Mouse (Mus musculus) adrenal gland (tissue): ENCODE measurements at regions not wholly inside any gene's neighbourhood (a gene's known extent, or its start where the extent isn't known, plus 50 kb on each side); places are given as distances from the start of the nearest gene placed in this dataset.

Experiments used
- intact Hi-C: fragments of 180-260 bp; cut with DNase I; formaldehyde crosslinking; loops from one replicate; pipeline ENCODE4 v1.15.1; 2025

DNA sequence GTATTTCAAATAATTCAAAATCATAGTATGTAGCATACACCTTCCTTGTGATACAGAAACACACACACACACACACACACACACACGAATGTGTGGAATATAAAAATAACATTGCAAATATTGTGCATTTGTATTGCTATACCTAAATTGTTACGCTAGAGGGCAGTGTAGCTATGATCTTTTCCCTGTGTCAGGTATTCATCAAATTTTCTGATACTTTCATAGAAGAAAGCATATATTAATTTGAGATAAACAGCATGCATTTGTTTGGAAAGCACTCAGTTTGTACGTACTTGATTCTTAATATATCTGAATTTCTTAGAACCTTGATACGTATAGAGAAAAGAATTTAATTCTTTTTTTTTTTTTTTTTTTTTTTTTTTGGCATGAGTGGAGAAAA lies 1700.9 kb upstream of the Sel1l start:
- intact Hi-C loops: loop anchor here (10.0 kb wide), 1 partner anchor 1245 kb away; no protein-coding TSS in a partner anchor

GRCm38 (mm10) chr12:93523465-93523864 lies 1674.5 kb upstream of the Sel1l start:
- intact Hi-C loops: no loop called here

GRCm38 (mm10) chr12:93486381-93486780 lies 1637.4 kb upstream of the Sel1l start:
- intact Hi-C loops: no loop called here

DNA sequence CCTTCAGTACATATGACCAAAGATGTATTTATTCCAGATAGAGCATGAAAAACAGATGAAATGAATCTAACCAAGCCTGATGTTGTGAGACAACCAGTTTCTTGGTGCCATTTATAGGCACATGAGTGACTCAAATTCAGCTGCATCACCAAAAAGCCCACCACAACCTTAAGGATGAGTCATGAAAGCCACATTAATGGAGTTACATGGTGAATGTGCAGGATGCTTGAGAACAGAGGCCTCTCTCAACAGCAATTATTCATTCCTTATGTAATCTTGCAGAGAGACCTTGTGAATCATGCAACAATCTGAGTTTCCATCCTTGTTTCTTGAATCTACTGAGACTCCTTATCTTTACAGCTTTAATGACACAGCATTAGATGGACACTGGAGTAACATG lies 1613.1 kb upstream of the Sel1l start:
- intact Hi-C loops: no loop called here

DNA sequence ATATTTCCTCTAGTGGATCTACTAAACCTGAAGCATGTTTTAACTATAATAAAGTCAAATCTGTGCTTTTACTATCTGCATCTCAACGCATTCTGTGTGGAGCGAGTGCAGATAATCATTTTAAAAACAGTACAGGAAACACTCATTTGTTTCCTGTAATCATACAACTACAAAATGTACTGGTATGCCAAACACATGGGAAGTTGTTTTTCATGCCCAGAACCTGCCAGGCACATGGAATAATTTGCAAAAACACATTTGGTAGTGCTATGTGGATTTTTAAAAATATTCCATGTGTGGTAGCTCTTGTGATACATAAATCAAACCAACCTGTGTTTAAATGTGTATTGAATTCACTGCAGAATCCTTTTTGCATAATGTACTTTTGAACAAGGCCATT lies 1600.5 kb upstream of the Sel1l start:
- intact Hi-C loops: no loop called here

DNA sequence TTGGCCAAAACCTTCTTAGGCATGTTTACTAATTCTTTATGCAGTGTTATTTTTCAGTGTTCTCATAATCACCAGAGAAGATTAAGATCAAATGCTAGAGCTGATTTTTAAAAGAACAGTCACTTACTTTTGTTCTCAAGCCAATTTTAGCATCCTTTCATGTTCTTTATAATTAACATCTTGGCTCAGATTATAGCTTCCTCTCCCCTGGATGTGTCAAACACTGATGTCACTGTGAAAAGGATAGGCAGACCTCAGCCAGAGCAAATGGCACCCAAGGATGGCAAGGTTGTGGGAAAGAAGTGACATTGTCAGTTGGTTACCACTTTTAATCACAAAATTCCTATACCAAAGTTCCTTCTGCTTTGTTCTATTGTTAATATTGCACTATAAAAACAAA lies 1580.3 kb upstream of the Sel1l start:
- intact Hi-C loops: no loop called here

GRCm38 (mm10) chr12:93427988-93428387 lies 1579.0 kb upstream of the Sel1l start:
- intact Hi-C loops: no loop called here

DNA sequence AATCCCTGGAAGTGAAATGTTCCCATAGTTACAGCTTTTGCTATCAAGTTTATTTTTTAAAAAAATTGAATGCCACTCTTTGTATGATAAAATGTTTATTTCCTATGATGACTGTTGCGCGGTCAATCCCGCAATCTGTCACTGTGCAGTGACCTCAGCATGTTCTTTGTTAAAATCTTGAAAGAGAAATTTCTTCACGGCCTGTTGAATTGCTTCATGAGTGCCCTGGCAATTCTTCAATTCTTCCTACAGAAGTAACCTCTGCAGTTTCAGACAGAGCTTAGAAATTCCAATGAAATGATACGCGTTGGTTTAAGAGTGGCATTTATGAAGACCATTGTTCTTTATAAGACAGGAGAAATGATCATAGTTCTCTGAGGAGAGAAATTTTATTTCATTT lies 1567.4 kb upstream of the Sel1l start:
- intact Hi-C loops: no loop called here

DNA sequence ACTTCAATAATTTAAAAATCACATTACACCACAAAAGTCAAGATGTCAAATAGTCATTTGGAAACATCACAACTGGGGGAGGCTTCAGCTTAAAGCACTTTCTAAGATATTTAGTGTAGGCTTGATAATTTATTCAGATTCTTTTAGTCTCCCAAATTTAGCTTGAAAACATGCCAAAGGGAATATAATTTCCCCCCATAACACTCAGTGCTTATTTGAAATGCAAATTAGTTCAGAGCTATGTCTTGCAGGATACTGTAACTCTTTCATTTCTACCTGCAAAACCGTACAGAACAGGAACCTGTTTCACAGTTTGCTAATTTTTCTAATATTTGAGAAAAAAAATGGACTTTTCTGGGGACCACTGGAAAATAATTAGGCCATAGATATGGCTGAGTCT lies 1566.8 kb upstream of the Sel1l start:
- intact Hi-C loops: no loop called here

GRCm38 (mm10) chr12:93385578-93385977 lies 1536.6 kb upstream of the Sel1l start:
- intact Hi-C loops: no loop called here

- intact Hi-C loops: no loop called here
Measured at GRCm38 (mm10) chr12:93342933-93343332, 1494.0 kb upstream of the Sel1l start.

DNA sequence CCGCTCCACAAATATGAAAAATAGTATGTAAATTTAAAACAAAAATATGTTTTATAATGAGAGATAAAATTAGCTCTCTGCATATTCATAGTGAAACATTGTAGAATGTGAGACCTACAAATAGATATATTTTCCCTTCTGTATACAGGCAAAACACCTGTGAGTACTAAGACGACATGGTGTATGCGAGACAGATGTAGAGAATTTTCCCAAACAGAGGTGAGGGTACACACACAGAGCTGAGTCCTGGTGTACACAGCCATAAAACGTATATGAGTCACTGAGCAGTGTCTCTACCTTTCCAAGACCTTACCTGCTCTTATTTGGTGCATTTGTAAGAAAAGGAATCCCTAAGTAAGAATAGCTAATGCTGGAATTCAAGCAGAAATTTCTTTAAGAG lies 1493.6 kb upstream of the Sel1l start:
- intact Hi-C loops: no loop called here

GRCm38 (mm10) chr12:93335520-93335919 lies 1486.6 kb upstream of the Sel1l start:
- intact Hi-C loops: no loop called here

GRCm38 (mm10) chr12:93312214-93312613 lies 1463.3 kb upstream of the Sel1l start:
- intact Hi-C loops: no loop called here

DNA sequence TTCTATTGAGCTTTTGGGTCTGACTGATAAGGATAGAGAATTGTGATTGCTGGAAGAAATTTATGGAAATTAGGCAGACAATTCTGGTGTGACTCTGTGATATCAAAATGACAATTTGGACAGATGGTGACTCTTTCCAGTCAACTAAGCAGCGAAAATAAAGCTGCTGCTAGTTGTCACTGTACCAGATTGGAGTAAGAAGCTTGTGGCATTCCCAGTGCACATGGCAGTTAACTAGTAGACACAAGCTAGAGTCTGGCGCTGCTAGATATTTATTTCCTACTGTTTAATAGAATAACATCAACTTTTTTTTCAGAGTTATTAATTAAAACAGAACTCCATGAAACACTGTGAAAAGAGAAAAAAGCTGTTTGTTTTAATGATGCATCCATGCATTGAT lies 1432.9 kb upstream of the Sel1l start:
- intact Hi-C loops: no loop called here

GRCm38 (mm10) chr12:93273652-93274051 lies 1424.7 kb upstream of the Sel1l start:
- intact Hi-C loops: no loop called here

- intact Hi-C loops: no loop called here
Measured at GRCm38 (mm10) chr12:93230237-93230636, 1381.3 kb upstream of the Sel1l start.

- intact Hi-C loops: no loop called here
Measured at GRCm38 (mm10) chr12:93226826-93227225, 1377.9 kb upstream of the Sel1l start.

DNA sequence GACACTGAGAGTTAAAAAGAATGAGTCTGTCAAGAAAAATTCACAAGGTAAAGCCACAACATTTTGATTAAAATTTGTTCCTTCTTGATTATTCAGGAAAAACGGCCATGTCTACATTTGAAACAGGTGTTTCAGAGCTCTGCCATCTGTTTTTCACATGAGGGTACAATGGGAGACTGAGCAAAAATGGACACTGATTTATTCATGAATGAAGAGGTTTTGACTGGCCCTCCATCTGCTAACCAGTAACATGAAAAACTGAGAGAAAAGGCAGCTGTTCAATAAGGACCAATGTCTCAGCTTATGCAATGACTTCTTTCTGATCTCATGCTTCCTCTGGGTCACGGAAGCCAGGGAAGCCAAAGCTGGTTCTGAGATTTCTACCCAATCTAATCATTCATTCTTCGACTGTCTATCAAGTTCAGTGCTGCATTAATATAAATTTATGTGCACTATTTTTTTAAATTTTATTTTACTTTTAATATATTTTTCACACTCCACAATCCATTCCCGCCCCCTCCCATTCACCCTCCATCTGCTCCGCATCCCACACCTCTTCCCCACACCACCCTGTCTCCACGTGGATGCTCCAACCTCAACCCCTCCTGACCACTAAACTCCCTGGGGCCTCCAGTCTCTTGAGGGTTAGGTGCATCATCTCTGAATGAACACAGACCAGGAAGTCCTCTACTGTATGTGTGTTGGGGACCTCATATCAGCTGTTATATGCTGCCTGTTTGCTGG lies 1372.4 kb upstream of the Sel1l start:
- intact Hi-C loops: no loop called here

DNA sequence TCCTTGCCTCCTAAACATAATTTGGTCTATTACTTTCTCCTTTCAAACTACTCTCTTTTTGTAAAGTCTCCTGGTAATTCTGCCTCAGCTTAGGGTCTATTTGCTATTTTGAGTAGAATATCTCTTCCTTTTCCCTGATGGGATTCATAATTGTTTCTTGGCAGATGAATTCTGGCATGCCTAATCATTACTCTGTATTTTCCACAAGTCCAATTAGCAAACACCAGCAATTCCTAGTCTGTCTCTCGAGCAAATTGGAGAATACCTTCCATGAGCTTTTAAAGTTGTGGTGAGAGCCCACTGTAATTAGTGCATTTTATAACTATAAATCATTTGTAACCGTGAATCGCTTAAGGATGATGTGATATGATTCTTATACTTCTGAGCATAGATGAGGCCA lies 1358.6 kb upstream of the Sel1l start:
- intact Hi-C loops: no loop called here

DNA sequence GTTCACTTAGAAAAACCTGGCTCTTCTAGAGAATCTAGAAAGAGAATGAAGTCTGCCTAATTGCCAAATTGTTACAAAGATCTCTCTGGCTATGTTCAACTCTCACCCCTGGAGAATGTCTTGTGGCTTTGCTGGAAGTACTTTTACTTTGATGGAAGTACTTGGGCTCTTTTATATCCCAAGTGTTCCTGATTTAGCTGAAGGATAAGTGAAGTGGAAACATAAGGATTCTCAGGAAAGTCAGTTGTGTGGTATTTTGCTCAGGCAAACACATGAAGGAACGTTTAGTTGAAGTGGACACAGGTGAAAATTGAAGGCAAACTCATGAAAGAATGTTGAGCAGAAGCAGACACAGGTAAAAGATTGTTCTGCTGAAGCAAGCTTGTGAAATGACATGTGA lies 1340.0 kb upstream of the Sel1l start:
- intact Hi-C loops: no loop called here

DNA sequence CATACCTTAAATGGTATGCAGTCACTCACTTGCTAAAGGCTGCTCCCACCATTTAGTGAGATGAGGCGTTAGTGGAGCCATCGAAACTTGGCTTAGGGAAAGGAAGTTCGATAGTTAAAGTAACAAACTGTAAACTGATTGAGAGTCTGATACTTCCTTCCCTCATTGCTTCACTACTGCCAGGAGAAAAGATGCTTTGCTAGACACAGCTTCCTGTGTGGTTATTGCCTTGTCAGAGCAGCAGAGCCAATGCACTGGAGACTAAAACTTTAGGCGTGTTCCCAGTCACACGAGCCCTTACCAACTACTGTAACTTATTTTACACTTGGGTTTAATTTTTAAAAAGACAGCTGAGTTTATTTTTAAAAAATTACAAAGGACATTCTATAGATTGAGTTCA lies 1324.8 kb upstream of the Sel1l start:
- intact Hi-C loops: no loop called here

GRCm38 (mm10) chr12:93160252-93160651 lies 1311.3 kb upstream of the Sel1l start:
- intact Hi-C loops: no loop called here
